Mouse (Mus musculus): ENCODE measurements around the gene Slc4a5.
"Not testable (repeated sequence)": the region's sequence is repeated elsewhere in the genome, so short reads cannot be mapped to it uniquely, and the experiment has no call there.

Gene Slc4a5

DNA sequence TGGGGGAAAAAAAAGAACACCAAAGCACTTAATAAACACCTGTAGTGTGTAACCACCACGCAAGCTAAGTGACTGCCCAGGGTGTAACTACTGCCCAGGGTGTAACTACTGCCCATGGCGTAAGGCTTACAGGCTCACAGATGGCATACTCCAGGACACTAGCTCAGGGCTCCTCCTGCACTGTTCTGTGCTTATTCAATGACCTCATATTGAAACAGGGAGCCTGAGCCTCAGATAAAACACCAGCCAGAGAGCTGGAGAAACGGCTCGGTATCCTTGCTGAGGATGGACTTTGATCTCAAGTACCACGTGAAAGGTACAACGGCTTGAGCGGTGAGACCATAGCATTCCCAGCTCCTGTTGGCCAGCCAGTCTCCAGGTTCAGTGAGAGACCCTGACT, 92.4 kb downstream of the Slc4a5 start:
- DNase-seq = no peak

DNA sequence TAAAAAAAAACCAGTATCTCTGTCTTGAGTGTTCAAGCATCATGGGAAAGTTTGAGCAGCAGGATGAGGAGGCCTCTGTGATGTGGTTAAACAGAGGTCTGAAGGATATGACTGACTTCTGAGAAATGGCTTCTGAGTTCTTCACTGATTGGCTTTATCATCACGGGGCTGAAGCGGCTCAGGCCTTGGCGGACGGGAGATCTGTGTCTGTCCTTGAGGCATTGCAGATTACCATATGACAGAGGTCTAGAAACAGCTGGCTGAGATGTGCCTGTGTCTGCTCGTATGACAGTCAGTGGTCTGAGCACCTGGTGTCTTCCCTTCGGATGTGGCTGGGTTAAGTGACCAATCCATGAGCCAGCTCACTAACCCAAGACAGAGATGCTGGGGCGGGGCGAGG, 92.9 kb downstream of the Slc4a5 start:
- no peak for DNase-seq

DNA sequence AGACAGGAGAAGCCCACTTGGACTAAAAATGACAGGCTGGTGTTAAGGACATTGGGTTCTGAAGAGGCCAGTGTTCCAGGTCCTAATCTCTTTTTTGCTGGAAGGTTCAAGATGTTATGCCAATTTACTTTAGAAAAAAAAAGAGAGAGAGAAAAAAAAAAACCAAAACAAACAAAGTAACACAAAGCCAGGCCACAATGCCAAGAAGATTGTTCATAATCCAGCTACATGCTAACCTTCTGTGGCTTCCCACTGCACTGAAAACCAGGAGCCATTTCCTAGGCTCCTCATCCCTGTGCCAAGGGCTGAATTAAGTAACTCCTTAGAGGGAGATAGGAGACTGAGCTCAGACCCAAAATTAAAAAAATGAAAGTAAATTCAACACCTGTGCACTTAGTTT, 95.7 kb downstream of the Slc4a5 start:
- no peak for DNase-seq

DNA sequence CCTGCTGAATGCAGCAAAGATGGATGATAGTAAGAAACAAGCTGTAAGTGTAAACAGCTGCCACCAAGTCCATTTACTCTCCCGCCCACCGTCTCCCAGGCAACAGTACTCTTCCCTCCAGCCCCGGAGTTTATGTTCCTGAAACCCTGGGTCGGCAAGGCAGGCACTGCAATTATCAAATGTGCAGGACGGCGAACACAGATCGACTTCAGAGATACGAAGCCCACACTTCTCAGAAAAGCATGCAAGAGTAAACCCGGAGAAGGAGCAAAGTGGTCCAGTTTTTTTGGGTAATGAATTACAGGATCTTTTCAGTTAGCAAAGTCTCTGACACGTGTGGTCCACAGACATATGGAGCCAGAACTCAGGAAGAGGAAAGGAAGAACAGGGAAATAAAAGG, 96.4 kb downstream of the Slc4a5 start:
- DNase-seq = no peak

DNA sequence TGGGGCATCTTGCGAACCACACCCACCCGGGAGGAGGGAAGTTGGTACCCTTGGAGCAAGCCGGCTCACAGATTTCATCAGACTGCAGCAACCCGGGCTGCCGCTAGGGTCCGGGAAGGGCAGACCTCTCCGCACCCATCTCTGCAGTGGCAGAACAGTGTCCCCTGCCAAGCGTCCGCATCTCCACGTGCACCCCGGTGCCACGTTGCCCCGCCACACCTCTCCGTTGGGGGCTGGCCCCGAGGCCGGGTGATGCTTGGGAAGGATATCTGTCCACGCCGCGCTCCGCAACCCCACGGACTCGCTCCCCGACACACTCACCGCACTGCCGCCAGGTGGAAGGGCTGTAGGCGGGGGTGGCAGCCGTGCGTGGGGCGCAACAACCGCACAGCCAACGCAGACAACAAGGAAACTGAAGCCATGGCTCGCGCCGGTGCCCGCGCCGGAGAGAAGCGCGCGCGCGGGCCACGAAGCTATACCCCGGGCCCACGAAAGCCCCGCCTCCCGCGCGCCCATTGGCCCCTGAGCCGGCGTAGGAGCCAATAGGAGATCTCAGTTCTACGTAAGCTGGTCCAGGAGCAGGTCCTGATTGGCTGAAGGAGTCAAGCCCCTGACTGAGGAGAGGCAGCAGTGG, 97.6 kb downstream of the Slc4a5 start:
- DNase-seq = peak; percentile 88

DNA sequence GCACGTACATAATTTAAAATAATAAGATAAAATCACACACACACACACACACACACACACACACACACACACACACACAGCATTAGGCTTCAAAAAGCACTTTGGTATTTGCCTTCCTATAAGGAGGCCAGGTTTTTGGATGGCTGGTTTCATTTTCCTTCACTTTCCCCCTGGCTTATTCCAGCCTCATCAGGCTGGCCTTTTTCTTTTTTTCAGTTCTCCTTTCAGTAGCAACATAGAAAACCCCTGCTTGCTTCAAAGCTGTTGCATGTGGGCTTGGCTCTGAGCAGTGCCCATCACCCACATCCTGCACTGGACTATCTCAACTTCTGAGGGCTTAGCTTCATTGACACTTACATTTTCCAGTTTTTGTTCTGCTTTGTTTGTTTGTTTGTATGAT, 102.3 kb downstream of the Slc4a5 start:
- DNase-seq = no peak

DNA sequence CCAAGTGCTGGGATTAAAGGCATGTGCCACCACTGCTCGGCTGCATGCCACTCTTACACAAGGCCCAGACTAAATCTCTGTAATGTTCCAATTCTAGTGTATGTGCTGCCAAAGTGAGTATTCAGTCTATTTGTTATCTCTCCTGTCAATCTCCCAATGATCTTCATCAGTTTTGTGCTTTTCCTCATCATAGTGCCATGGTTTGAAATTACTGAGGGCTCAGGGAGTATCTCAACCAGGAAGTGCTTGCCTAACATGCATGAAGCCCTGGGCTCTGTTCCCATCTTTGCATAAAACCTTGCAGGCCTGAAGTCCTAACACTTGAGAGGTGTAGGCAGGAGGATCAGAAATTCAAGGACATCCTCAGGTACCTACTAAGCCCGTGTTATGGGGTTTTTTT, 103.2 kb downstream of the Slc4a5 start:
- DNase-seq = no peak

DNA sequence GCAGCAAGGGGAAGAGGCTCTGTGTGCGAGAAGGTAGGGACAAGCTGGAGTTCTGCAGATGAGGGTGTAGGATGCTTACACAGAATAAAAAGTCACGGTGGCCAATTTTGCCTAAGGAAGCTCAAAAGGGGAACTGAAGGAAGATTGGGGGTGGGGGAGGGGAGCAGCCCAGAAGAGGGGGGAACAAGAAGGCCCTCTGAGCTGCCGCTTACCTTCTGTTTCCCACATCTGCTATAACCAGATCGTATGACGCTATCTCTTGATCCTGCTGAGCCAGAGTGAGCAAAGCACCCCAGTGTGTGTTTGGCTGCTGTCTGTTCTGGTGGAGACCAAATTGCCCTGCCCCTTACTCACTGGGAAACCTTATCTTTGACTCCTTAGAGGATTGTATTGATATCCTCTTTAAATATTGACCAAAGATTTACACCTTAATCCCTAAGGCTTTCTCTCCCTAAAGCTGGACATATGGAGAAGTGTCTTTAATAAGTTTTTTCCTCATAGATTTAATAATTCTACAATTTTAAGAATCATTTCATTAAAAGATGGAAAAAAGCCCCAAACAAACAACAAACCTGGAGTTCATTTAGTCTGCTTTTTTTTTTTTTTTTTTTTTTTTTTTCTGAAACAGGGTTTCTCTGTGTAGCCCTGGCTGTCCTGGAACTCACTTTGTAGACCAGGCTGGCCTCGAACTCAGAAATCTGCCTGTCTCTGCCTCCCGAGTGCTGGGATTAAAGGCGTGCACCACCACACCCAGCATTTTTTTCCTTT, 104.2 kb downstream of the Slc4a5 start:
- DNase-seq = no peak

DNA sequence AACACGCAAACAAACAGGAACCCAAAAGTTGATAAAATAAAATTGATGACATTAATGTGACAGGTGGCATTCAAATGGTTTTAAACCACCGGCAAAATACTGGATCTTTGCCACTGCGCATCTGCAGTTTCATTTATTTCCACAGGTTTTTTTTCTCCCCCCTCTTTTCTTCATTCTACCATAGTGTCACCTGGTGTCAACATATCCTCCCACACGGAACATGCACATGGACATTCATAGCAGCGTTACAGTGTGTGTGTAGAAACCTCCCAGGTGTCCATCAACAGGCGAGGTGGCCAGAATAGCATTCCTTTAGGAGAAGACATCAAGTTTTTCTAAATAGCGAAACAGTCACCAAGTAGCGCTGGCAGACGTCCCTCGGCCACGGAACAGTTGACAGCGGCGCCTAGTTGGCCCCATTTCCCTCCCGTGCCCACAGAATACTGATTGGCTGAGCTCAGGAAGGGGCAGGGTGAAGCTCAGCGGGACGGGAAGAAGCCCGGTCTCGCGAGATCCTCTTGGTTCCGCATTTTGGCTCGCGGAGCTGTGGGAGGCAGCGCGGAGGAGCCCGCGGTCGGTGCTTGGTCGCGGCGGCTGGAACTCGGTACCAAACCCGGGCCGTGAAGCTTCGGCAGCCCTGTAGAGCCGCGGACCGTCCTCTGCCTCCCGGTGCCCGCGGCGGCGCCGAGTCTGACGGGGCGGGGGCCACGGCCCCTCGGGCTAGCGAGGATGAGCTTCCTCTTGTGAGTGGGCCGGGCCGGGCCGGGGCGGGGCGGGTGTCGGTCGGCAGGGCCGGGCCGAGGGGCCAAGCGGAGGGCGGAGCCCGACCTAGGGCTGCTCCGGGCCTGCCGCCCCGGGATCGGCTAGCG, 106.1 kb downstream of the Slc4a5 start, which contains the start of the genes Mthfd2 and Mob1a:
TSS of gene Mthfd2 (minus strand) at position 384 of the 869 bp plus-strand sequence.
TSS of gene Mob1a (plus strand) at position 492 of the 869 bp plus-strand sequence.
- DNase-seq = peak; percentile 94

DNA sequence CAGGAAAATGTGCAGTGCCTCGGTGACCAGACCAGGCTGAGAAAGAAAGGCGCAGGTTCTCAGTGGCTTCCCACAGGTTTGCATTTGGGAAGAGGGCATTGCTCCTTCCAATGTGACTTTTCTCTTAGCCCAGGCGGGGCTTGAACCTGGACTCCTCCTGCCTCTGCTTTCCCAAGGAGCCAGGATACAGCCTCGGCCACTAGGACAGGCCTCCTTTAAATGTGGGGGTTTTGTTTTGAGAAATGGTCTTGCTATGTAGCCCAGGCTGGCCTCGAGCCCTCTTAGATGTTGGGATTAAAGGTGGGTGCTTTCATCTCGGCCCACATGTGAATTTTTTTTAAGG, 106.7 kb downstream of the Slc4a5 start:
- no peak for DNase-seq

DNA sequence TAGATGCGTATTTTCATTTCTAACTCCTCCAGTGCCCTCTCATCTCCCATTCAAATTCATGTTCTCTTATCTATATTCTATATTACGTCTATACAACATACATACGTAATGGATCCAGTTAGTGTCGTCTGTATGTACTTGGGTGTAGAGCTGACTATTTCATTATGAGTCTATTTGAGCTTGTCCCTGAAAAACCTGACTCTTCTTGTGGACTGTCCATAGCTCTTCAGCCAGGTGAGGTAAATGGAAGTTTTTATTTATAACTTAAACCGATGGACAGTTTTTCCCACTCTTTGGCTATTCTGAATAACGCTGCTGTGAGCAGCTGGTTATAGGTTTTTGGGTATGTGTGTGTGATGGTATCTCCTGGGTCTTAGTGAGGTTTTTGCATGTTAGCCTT, 107.1 kb downstream of the Slc4a5 start:
- no peak for DNase-seq

DNA sequence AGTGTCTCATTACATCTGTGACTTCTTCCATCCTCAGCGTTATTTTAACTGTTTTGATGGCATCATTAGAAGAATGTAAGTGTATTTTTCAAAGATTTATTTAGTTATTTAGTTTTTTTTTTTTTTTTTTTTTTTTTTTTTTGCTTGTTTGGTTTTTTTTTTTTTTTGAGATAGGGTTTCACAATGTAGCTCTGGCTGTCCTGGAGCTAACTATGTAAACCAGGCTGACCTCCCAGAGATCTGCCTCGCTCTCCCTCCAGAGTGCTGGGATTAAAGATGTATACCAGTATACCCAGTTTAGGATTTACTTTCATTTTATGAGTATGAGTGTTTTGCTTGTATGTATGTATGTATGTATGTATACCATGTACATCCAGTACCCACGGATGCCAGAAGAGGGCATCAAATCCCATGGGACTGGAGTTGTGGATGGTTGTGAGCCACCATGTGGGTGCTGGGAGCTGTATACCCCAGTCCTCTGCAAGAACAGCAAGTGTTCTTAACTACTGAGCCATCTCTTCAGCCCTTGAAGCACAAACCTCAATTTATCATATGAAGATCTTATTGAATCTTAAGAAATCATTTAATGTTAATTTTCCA, 108.1 kb downstream of the Slc4a5 start:
- DNase-seq = no peak

DNA sequence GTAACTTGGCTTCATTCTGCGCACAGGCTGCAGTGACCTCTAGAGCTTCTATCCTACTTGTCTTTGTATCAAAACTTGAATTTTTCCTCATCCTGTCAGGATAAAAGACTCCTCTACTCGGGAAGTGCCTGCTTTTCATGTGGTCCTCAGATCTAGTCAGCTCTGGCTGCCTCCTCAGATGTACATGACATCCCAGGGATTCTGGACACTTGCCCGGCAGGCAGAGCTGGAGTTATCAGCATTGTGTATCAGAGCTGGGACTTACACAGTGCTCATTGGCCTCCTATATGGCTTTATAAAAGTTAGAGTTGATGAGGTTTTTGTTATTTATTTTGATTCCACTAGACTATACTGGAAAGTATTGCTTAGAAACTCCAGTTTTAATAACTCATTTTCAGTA, 121.8 kb downstream of the Slc4a5 start:
- no peak for DNase-seq

DNA sequence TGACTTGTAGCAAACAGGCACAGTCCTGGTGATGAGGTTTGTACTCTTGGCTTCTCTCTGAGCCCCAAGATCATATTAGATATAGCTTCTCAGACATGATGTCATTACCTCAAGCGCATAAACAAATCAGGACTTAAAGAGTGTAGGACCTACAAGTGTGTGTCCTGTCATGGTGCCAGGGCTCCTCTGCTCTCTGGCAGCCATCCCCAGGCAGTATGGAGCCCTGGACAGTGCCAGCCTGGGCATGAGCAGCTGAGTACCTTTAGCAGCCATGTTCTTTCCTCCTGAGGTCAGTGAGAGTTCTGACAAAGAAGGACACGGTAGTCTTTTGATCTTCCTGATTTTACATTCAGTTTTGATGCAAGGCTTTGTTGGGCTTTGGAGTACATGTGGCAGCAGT, 123.3 kb downstream of the Slc4a5 start:
- no peak for DNase-seq

DNA sequence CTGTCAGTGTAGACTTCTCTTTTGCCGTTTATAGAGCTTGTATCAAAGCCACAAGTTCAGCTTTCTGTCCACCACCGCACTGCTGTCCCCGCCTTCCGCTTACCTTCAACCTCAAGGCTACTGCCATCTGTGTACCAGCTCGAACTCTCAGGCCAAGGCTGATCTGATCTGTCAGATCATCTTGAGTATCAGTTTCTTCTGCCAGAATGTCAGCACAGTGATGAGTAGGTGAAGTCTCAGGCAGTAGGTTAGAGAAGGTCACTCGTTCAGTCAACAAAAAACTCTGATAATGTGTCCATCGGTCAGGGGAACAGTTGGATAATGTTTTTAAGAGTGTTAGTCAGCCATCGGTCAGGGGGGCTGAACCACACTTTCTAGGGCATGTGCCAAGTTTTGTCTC, 125.7 kb downstream of the Slc4a5 start:
- DNase-seq = not testable (repeated sequence)

DNA sequence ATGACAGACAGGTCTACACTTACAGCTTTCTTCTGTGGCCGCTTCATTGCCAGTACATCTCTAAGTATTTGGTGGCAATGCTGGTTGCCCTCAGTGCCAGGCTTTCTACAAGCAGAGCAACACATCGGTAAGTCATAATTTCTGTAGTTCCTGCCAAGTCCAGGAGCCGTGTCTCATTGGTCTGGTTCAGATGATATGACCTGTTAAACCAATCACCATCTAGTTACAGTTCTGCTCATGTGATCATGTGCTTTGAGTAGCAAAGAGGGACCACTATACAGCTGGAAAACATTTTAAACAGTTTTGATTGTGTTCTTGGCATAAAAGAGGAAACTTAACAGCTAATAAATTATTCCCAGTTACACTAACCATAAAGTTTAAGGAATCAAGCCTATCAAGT, 128.3 kb downstream of the Slc4a5 start:
- no peak for DNase-seq

DNA sequence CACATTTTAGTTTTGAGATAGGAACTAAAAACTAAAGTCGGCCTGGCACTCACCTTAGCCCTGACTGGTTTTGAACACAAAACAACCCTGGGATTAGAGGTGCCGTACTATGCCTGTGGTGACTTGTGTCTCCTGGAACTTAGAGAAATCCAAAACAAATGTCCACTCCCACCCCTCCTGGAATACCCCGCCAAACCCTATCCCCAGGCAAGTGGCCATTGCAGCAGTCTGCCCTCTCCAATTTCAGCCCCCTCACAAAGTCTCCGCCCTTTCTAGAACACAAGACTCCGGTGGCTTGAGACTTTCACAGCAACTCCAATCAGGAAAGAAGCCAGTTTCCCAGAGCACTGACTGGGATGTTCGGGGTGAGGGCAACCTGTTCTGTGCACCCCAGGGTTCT, 129.2 kb downstream of the Slc4a5 start, which contains the start of gene Bola3:
TSS of gene Bola3 (plus strand) at position 275 of the 400 bp plus-strand sequence.
- no peak for DNase-seq

DNA sequence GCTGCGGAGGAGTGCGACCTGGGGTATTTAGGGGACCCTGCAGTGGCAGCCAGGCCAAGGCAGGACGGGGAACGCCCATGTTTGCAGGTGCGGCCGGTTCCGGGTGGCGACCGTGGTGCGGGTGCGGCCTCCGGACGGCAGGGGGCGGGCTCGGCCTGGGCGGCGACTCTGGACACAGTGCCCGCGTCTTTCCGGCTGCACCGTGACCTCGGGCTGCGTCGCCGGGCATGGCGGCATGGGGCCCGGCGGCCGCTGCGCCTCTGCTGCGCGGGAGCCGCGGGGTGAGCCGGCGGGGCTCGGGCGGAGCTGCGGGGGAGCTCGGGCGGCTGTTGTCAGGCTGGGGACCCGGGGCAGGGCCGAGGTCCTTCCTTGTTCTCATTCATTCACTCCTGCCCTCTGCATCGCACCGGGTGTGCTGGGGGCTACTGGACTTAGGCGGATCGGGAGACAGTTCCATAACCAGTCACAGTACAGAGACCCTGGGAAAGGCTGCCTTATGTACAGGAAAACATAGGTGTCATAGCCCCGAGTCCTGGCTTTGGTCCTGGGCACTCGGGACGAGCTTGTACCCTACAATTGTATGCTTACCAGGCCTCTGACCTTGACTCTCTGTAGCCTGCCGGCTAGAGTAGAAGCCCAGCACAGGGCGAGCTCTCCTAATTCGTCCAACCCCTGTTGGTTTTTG, 129.8 kb downstream of the Slc4a5 start:
- peak; percentile 94 for DNase-seq

DNA sequence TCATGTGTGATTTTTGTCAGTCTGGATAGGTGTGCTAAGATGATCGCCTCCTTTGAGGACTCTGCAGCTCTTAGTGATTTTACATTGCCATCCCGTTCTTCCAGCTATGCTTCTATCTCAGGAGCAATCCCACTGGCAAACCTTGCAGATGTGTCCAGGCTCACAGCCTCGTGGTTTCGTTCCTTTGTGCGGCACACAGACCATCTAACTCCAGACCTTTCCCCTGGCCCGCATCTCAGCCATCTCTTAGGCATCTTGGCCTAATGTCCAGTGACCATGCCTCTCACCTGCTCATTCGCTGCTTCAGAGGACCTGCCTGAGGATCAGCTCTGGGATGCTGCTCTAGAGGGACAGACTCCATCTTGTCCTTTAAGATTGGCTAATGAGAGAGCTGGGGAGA, 130.5 kb downstream of the Slc4a5 start:
- no peak for DNase-seq

DNA sequence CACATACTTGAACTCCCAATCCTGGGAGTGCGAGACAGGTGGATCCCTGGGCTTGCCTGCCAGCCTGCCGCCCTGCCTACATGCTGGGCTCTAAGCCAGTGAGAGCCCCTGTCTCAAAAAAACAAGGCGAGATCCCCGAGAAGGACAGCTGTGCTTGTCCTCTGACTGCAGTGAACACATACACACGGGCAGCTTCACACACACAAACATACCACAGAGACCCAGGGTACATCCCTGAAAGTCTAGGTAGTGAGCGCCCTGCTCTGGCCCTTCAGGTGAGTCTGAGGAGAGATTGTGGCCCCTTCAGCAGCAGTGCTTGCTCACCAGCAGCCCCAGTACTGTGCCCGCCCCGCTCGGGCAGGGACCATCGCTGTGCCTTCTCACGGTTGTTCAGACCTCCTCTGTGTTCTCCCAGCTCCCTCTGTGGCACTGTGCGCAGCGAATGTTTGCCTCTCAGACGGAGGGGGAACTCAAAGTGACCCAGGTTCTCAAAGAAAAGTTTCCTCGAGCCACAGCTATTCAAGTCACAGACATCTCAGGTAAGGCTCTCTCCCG, 131.3 kb downstream of the Slc4a5 start:
- DNase-seq = no peak

DNA sequence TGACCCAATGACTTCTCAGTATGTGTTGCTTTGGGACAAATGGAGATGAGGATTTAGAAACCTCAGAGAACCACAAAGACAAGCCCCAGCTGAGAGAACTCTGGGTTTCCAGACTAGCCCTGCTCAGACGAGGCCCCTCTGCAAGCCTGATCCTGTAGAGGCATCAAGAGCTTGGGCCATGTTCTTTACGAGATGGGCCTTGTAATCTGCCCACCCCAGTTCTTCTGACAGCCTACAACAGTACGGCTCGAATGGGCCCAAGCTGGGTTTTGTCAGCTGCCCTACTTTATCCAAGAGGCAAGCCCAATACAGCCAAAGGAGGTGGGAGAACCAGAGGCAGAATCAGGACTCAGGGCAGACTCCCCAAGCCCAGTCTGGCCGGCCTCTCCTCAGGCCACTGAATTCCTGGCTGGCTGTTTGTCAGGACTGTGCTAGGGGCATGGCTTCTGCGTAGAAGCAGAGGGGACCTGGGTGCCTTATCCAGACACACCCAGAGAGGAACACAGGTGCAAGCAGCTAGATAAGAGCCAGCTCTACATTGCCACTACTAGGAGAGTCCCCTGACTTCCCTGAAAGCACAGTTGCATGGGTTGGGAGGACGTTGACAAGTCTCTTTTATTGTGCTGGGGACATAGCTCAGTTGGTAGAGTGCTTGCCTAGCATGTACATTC, 132.0 kb downstream of the Slc4a5 start:
- DNase-seq = no peak

All from cerebellum, adult 8-10 months (tissue).